Mouse (Mus musculus) right cerebral cortex, adult 2 months (tissue): ENCODE measurements around the gene 6430531B16Rik.

Experiments
- DNase-seq, 2 experiments: peaks; one replicate each; pipeline ENCODE4 v3.0.0; 2021 to 2022; ENCODE audit warnings: low spot score in 2 of 2

6430531B16Rik gene

DNA sequence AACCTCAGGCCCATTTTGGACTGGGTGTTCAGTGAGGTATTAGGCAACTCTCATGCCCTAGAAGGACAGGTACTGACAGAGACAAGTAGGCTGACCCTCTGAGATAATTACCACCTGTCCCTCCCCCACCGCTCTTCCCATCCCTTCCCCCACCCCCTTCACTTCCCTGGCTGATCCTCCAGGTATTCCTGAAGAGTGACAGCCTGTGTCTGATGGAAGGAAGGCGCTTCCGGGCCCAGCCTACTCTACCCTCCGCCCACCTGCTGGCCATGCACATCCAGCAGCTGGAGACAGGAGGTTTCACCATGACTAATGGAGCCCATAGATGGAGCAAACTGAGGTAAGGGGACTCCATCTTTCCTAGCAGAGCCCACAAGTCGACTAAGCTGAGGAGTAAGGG, 40.7 kb downstream of the 6430531B16Rik start:
- no peak for DNase-seq

- DNase-seq: no peak
Measured at GRCm38 (mm10) chr7:139937138-139937537, 41.4 kb downstream of the 6430531B16Rik start.

GRCm38 (mm10) chr7:139936705-139937104, 41.9 kb downstream of the 6430531B16Rik start:
- DNase-seq: no peak

- peak; percentile 20 to 44 for DNase-seq
Measured at GRCm38 (mm10) chr7:139930732-139931131, 47.8 kb downstream of the 6430531B16Rik start.
